Mouse (Mus musculus): ENCODE data around the gene Zfp658. TPM values are rescaled to one million over a fixed set of nuclear protein-coding genes. Genes with fewer than 3 reads are reported as not detected.

Gene Zfp658
- polyA plus RNA-seq (2017; shearing (Covaris generic)) = 1 to 10 TPM; 4.8 to 7.8 TPM

GRCm38 (mm10) chr7:43562006-43562633, at the start of gene Zfp658:
Gene Zfp658 (plus strand): TSS chr7:43562256.

DNA sequence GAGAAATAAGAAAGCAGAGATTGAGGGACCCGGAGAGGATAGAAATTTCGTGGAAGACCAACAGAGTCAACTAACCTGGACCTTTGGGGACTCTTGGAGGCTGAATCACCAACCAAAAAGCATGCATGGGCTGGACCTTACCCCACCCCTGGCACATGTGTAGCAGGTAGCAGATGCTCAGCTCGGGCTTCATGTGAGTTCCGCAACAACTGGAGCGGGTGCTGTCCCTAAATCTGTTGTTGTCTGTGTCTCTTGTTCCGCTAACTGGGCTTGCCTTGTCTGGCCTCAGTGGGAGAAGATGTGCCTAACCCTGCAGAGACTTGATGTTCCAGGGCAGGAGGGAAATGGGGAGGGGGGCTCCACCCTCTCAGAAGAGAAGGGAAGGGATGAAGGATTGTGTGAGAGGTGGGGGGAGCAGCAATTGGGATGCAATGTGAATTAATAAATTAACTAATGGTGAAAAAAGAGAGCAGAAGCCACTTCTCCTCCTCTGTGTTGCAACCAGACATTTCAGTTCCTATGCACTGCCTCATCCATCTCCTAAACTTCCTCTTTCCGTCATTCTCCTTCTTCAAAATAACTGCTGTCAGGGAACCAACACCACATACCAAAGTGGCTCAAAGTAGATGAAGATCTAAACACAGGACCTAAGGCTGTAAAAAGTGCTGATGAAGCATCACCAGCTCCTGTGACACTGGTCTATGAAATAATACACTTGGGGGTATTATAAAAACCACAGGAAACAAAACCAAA, 17.7 kb upstream of the Zfp658 start, which contains the start of gene Cd33:
Gene Cd33 (minus strand): TSS at position 204 of the 753 bp plus-strand sequence.

GRCm38 (mm10) chr7:43579440-43580171, 17.6 kb downstream of the Zfp658 start, which contains the start of gene Zfp719:
Gene Zfp719 (plus strand): TSS chr7:43579610.

DNA sequence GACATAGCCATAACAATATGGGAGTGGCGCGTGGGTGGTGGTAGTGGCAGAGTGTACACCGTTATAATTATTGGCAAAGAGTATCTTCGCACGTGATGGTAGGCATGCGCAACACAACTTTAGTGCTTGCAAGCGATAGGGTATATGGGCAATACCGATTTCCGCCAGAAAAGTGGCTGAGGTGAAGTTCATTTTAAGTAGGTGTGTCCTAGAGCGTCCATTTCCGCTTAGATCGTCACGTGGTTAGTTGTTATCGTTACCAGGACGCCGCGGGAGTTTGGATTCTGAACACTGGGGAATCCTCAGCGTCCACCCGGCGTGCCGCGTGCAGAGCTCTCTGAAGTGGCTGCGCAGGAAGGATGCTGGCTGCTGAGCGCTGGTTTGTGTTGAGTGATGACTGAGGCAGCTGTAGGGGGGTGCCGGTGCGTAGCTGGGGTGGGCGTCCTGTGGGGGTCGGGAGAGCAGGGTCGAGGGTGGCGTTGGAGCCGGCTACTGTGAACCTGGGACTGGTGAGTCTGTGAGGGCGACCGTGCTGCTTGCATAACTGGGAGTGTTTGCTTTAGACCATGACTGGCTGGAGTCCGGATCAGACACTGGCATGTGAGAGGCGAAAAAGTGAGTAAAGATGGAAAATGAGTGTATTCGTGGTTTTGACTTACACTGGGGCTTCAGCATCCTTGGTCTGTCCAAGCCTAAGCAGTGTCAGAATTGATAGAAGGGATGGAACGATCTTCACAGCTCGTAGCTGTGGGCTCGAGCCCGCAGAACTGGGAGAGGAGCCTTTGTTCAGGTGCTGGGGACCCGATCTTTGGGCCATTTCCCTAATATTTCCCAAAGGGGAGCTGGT, 45.1 kb downstream of the Zfp658 start, which contains the start of gene Zfp819:
Gene Zfp819 (plus strand): TSS at position 274 of the 847 bp plus-strand sequence.

Other genes starting within 250 kb of the Zfp658 start
- gene Zfp715, start 249.0 kb upstream of the Zfp658 start, polyA plus RNA-seq (2017; shearing (Covaris generic)) = 10 to 100 TPM; 15.9 to 17.1 TPM
- not detected for gene Siglecf, start 210.9 kb upstream of the Zfp658 start, polyA plus RNA-seq (2017; shearing (Covaris generic))
- 1 to 10 TPM; 2.5 to 3.1 TPM for gene Siglecg, start 154.1 kb upstream of the Zfp658 start, polyA plus RNA-seq (2017; shearing (Covaris generic))
- not detected for gene Lim2, start 134.6 kb upstream of the Zfp658 start, polyA plus RNA-seq (2017; shearing (Covaris generic))
- 100 to 1,000 TPM; 182 to 285 TPM for gene Nkg7, start 125.2 kb upstream of the Zfp658 start, polyA plus RNA-seq (2017; shearing (Covaris generic))
- under 1 TPM in 1 of 2 experiments, not detected in 1; 0.50 TPM for gene Cldnd2, start 121.5 kb upstream of the Zfp658 start, polyA plus RNA-seq (2017; shearing (Covaris generic))
- gene Etfb, start 118.2 kb upstream of the Zfp658 start, polyA plus RNA-seq (2017; shearing (Covaris generic)) = 100 to 1,000 TPM; 109 to 133 TPM
- not detected for gene Gm45233, start 118.1 kb upstream of the Zfp658 start, polyA plus RNA-seq (2017; shearing (Covaris generic))
- gene Vsig10l, start 99.1 kb upstream of the Zfp658 start, polyA plus RNA-seq (2017; shearing (Covaris generic)) = 1 to 10 TPM; 5.6 to 8.2 TPM
- gene Iglon5, start 72.2 kb upstream of the Zfp658 start, polyA plus RNA-seq (2017; shearing (Covaris generic)) = under 1 TPM in 1 of 2 experiments, not detected in 1; 0.25 TPM
- gene 4931406B18Rik, start 56.3 kb upstream of the Zfp658 start, polyA plus RNA-seq (2017; shearing (Covaris generic)) = under 1 TPM; 0.08 to 0.45 TPM
- gene Cd33, start 17.8 kb upstream of the Zfp658 start, polyA plus RNA-seq (2017; shearing (Covaris generic)) = under 1 TPM in 1 of 2 experiments, not detected in 1; 0.10 TPM
- 10 to 100 TPM in 1 of 2 experiments, 1 to 10 TPM in 1; 7.4 to 11.1 TPM for gene Zfp719, start 17.4 kb downstream of the Zfp658 start, polyA plus RNA-seq (2017; shearing (Covaris generic))
- gene Zfp819, start 44.9 kb downstream of the Zfp658 start, polyA plus RNA-seq (2017; shearing (Covaris generic)) = not detected
- gene Ceacam18, start 72.5 kb downstream of the Zfp658 start, polyA plus RNA-seq (2017; shearing (Covaris generic)) = under 1 TPM in 1 of 2 experiments, not detected in 1; 0.18 TPM
- under 1 TPM in 1 of 2 experiments, not detected in 1; 0.20 TPM for gene Siglece, start 97.9 kb downstream of the Zfp658 start, polyA plus RNA-seq (2017; shearing (Covaris generic))
- 10 to 100 TPM in 1 of 2 experiments, 1 to 10 TPM in 1; 8.3 to 10.0 TPM for gene Ctu1, start 109.8 kb downstream of the Zfp658 start, polyA plus RNA-seq (2017; shearing (Covaris generic))
- gene Klk14, start 128.2 kb downstream of the Zfp658 start, polyA plus RNA-seq (2017; shearing (Covaris generic)) = under 1 TPM in 1 of 2 experiments, not detected in 1; 0.22 TPM
- under 1 TPM in 1 of 2 experiments, not detected in 1; 0.26 TPM for gene Klk13, start 150.3 kb downstream of the Zfp658 start, polyA plus RNA-seq (2017; shearing (Covaris generic))
- gene Klk12, start 206.6 kb downstream of the Zfp658 start, polyA plus RNA-seq (2017; shearing (Covaris generic)) = under 1 TPM in 1 of 2 experiments, not detected in 1; 0.19 TPM
- under 1 TPM; 0.28 to 0.97 TPM for gene Klk11, start 212.3 kb downstream of the Zfp658 start, polyA plus RNA-seq (2017; shearing (Covaris generic))
- gene Klk10, start 218.8 kb downstream of the Zfp658 start, polyA plus RNA-seq (2017; shearing (Covaris generic)) = under 1 TPM; 0.11 to 0.21 TPM
- 1 to 10 TPM in 1 of 2 experiments, under 1 TPM in 1; 0.92 to 1.5 TPM for gene Klk9, start 229.6 kb downstream of the Zfp658 start, polyA plus RNA-seq (2017; shearing (Covaris generic))
- 100 to 1,000 TPM; 112 to 189 TPM for gene Klk8, start 235.3 kb downstream of the Zfp658 start, polyA plus RNA-seq (2017; shearing (Covaris generic))
- under 1 TPM; 0.11 to 0.64 TPM for gene Klk7, start 249.0 kb downstream of the Zfp658 start, polyA plus RNA-seq (2017; shearing (Covaris generic))